Mouse (Mus musculus) mature B cell (primary cell): ENCODE data around the gene Nav2.

Experiments
- in situ Hi-C: fragments of 300-500 bp; cut with MboI; formaldehyde crosslinking; loops from 2 replicates; pipeline ENCODE4 v1.14.3; 2019

Nav2 gene

DNA sequence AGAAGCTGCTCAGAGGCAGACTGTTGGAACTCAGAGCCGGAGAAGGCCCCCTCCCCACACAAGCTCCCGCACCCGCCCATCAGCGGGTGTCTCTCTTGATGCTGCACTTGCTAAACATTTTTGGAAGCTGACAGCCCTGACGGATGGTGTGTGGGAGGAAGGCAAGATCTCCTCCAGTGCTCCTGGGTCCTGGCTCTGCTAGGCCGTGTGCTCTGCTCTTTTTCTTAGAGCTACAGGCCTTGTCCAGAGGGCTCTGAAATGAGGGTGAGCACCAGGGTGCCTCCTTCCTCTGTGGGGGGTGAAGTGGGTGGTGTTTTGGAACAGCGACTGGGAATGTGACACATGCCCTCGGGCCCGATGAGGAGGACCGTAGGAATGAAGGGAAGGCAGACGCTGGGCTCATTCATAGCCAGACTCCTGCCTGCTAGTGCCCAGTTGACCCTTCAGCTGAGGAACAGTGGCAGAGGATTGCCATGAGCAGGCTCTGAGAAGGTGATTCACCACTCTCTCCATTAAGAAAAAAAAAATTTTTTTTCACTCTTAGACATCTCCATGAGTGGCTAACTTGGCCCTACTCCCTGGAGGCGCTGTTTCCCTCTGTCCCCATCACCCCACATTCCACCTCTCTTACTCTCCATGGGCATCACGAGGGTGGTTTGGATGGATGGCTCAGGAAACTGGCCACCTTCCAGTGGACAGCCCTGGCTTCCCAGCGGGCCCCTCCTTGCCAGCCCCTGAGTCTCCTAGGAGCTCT lies 340.0 kb downstream of the Nav2 start:
- in situ Hi-C loops: no loop called here

DNA sequence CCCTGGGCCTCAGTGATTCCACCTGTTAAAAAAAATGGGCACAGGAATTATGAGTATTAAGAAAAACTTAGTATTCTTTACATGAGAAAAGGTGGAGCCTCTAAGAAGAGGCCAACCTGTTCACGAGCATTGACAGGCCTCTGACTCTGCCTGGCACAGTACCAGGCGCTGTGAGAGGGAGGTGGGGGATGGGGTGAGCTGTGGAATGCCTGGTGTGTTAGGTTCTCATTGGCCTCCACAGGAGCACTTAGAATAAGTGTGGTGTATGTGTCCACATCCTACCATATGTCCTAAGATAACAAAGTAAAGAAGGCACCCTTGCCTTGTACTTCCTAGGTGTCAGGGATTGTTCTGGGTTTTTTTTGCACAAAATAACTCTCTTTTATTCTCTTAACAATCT lies 340.9 kb downstream of the Nav2 start:
- in situ Hi-C loops: no loop called here

DNA sequence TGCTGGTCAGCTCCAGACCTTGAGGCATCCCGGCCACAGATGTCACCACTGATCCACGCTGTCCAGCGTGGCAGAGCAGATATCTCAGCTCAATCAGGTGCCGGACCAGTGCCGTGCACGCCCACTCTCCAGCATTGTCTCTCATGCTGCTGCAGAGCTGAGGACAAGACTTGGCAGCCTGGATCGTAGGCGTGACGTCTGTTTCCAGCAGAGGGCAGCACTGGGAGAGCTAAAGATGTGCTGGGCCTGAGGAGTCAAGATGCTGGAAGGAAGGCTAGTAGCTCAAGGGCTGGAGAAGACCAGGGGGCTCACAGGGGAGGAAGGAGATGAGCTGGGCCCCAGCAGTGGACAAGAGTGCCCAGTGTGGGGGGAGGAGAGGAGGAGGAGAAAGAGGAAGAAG lies 341.5 kb downstream of the Nav2 start:
- in situ Hi-C loops: loop anchor here (25.0 kb wide), 1 partner anchor 488 kb away; no protein-coding TSS in a partner anchor

DNA sequence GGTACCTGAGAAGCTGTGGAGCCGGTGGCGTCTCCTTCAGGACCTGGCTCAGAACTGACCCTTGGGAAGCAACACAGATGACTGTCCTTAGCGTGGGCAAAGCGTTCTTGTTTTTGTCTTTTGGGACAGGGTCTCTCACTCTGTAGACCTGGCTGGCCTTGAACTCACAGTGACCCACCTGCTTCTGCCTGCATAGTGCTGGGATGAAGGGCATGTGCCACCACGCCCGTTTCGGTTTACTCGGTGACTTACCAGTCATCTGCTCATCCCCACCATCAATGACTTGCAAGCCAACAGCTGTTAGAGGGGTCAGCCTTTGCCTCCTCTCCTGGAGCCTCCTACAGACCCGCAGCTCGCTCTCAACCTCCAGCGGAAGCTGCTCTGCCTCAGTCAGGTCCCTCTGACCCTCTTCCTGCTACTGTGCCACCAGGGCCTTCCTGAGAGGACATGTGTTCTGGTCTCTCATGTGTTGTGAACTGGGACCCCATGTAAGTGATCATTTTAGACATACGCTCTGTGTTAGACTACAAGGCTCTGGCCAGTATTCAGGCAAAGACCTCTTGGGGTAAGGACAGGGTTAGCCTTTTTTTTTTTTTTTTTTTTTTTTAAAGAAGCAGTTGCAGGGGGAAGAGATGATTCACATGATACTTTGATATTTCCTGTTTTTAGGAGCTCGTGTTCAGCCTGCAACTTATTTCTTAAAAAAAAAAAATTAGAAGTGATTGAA lies 342.2 kb downstream of the Nav2 start:
- in situ Hi-C loops: loop anchor here (25.0 kb wide), 1 partner anchor 488 kb away; no protein-coding TSS in a partner anchor

DNA sequence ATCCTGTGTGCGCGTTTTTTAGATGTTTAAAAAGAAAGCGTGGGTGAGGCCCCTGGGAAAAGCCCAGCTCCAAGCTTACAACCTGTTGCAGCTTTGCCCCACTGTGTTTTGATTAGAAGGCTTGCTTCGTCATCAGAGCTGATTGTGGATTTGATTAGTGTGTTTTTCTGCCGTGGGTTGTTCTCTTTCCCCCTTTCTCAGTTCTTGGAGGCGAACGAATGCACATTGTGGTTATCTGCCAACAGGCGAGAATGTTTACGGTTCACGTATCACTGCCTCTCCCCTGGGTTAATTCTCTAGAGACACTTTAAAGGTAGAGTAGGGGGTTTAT lies 342.8 kb downstream of the Nav2 start:
- in situ Hi-C loops: loop anchor here (25.0 kb wide), 1 partner anchor 489 kb away; no protein-coding TSS in a partner anchor

DNA sequence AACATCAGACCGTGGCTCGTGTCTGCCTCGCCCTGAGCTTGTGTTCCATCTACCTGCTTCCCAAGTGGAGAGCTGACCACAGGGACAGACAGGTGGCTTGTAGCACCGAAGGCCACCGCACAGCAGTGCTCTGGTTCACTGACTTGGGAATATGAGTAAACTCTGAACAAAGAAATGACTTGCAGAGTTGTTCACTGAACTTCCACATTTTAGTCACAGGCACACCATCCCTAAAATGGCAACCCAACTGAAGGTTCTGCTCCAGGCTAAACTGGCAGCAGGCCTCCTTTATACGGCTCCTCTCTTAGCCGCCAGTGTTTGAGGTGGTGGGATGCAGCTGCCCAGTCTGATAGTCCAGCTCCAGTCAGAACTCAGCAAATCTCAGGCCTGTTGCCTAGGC lies 343.9 kb downstream of the Nav2 start:
- in situ Hi-C loops: loop anchor here (25.0 kb wide), 1 partner anchor 490 kb away; no protein-coding TSS in a partner anchor

DNA sequence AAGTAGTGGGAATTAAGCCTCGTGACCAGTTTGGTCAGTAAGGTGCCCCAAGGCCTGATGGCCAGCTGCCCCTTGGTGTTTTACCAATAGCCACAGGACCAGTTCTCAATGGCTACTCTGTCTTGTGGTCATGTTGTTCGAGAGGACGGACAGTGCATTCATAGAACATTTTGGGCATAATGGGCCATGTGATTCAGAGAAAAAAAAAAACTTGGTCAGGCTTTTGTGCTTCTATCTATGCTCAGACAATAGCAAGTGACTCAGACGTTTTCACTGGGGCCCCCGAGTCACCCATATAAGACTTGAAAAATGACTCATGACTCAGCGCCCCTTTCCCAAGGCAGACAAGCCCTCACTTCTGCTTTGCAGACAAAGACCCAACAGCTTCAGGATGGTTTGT lies 344.4 kb downstream of the Nav2 start:
- in situ Hi-C loops: loop anchor here (25.0 kb wide), 1 partner anchor 491 kb away; no protein-coding TSS in a partner anchor

DNA sequence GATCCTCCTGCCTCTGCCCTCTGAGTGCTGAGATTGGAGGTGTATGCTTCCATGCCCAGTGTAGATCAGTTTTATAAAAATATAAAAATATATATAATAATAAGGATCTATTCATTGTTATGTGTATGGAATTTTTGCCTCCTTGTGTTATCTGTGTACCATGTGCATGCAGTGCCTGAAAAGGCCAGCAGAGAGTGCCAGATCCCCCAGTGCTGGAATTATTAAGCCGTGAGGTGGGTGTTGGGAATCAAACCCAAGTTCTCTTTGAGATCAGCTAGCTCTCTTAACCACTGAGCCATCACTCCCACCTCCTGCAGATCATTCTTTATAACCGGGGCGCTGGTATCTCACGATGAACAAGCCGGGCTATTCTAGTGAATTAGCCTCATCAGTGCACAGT lies 346.5 kb downstream of the Nav2 start:
- in situ Hi-C loops: loop anchor here (25.0 kb wide), 1 partner anchor 493 kb away; no protein-coding TSS in a partner anchor

DNA sequence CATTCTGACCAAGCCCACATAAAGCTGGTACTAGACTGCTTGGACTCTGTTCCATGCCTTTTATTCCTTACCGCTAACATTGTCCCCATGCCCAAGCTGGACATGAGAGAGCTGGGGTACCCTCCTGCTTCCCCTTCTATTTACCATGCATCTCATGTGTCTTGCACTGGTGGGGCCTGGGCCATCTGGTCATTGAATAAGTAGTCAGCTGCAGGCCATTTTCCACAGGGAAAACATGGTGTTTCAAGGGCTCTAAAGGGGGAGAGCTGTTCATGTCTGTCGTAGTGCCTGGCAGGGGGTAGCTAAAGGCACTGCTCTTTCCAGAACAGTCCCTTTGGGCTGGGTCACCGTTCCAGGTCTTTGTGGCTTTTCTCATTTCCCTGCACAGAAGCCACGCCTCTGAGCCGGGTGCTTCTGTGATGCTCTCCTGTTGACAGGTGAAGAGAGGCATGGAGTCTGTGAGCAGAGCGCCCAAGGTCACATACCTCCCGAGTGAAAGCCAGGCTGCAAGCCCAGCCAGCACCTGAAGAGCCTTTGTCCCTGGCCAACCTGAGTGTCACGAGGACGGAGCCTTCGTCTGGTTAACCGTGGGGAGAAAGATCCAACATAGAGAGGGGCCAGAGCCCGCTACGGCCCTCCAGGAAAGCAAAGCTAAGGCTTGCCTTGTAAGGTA lies 348.9 kb downstream of the Nav2 start:
- in situ Hi-C loops: loop anchor here (25.0 kb wide), 1 partner anchor 495 kb away; no protein-coding TSS in a partner anchor

DNA sequence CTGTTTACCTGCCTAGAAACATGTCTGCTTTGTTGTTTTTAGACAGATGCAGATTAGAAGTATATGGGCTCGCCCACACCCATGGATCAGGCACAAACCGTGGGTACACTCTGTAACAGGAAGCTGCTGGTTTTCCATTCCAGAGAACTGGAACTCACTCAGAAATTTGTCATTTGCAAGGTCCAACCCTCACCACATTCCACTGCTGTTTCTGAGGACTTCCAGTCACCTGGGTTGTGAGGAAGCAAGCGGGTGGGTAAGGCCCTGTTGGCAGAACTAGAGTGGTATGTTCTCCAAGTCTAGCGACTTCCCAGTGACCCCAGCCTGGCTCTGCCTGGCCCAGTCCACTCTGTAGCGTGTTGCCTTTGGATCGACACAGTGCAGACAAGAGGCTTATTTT lies 349.6 kb downstream of the Nav2 start:
- in situ Hi-C loops: loop anchor here (25.0 kb wide), 1 partner anchor 496 kb away; no protein-coding TSS in a partner anchor

DNA sequence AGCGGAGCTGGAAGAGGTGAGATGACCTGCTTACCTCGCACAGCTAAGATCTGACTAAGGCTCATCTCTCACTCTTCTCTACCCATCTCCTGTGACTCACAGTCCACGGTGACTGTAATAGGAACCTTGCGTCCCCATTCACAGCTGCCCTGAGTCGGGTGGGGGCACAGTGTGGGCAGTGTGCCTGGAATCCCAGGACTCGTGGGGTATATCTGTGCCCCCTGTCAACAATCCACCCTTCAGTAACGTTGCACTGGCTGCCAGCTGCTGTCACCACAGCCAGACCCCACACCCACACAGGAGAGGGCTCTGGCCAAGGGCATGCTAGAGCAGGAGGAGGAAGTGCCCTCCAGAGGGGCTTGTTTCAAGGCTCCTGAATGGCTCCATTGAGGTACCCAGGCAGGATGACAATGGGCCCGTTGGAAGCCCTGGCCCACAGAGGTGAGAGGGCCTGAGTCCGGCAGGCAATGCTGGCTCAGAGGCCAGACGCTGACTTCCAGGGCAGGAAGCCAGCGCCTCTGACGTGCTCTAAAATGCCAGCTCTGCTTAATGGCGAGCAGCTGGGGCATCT lies 353.5 kb downstream of the Nav2 start:
- in situ Hi-C loops: loop anchor here (25.0 kb wide), 1 partner anchor 500 kb away; no protein-coding TSS in a partner anchor

DNA sequence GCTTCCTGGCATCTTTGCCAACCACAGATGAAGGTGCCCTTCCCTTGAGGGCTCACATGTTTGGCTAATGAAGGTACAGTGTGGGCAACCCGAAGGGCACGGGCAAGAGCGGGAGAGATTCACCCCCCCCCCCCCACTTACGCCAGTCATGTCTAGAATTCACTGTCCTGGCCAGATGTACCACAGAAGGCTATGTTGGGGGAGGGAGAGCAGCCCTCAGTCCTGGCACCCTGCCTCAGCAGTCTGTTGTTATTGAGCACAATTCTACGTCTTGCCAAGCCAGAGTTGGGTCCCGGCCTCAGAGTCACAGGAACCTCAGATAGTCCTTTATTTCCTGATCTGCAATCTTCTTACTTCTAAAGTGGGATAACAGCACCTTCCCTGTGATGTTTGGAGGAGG lies 357.9 kb downstream of the Nav2 start:
- in situ Hi-C loops: loop anchor here (25.0 kb wide), 1 partner anchor 504 kb away; no protein-coding TSS in a partner anchor

DNA sequence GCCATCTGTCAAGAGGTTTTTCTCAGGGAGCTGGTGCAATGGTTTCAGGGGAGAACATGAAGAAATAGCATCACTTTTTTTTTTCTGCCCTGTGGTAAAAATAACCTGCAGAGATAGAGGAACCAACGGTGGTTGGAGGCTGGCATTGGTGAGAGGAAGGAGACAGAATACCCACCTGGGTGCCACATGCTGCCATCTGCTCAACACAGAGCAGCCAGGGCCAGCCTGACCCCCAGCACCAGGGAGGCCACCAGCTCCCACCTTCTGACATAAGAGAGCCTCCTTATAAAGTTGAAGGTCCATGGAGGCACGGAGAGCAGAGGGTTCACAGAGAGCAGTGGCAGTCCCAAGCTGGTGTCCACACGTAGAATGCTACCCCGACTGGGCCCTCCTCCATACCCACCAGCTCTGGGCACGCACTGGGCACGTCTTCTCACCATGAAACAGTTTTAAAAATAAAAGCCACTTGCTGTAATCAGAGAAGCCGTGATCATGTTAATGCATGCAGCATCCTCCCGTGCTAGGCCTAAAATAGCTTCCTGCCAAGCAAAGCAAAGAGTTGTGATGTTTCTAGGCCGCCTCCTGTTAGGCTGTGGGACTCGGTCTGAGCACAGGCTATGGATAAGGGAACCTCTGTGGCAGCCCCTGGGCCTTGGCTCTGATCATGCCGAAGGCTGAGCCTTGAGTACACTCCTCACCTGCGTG lies 359.3 kb downstream of the Nav2 start:
- in situ Hi-C loops: loop anchor here (25.0 kb wide), 1 partner anchor 505 kb away; no protein-coding TSS in a partner anchor

DNA sequence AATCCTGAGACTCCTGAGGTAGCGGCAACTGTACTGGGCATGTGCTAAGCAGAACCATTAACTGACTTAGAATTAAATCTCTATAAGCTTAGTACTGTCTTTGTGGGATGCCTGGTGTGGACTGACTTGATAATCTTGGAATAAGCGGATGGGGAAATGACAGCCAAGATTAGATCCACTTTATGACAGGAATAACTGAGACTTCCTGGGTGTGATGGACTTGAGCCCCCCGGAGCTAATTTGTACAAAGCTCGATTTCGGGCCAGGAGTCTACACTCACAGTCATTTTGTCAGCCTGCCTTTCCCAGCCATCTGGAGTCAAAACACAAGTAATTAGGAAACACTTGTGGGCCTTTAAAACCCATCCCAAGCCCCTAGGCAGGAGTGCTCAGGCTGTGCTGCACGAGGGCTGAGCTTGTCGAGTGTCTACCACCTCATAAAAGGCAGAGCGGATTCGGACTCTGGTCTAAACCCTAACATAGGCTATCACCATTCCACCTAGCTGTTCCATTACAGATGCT lies 359.9 kb downstream of the Nav2 start:
- in situ Hi-C loops: loop anchor here (25.0 kb wide), 1 partner anchor 506 kb away; no protein-coding TSS in a partner anchor

DNA sequence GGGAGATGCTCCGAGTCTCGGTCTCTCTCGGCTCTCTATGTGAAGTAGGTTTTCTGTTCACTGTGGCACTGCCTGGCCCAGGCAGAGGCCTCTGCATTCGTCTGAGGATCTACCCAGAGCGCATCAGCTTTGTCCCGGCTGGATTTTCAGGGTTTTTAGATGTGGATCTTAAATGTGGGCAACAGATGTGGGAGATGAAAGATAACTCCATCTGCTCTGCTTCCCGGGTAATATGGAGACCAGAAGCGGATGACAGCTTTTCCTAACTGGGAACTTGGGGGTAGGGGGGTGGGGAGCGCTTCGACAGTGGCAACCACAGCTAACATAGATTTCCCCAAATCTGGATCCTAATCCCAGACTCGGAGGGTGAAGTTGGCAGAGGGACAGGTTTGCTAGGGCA lies 362.3 kb downstream of the Nav2 start:
- in situ Hi-C loops: loop anchor here (25.0 kb wide), 1 partner anchor 509 kb away; no protein-coding TSS in a partner anchor

DNA sequence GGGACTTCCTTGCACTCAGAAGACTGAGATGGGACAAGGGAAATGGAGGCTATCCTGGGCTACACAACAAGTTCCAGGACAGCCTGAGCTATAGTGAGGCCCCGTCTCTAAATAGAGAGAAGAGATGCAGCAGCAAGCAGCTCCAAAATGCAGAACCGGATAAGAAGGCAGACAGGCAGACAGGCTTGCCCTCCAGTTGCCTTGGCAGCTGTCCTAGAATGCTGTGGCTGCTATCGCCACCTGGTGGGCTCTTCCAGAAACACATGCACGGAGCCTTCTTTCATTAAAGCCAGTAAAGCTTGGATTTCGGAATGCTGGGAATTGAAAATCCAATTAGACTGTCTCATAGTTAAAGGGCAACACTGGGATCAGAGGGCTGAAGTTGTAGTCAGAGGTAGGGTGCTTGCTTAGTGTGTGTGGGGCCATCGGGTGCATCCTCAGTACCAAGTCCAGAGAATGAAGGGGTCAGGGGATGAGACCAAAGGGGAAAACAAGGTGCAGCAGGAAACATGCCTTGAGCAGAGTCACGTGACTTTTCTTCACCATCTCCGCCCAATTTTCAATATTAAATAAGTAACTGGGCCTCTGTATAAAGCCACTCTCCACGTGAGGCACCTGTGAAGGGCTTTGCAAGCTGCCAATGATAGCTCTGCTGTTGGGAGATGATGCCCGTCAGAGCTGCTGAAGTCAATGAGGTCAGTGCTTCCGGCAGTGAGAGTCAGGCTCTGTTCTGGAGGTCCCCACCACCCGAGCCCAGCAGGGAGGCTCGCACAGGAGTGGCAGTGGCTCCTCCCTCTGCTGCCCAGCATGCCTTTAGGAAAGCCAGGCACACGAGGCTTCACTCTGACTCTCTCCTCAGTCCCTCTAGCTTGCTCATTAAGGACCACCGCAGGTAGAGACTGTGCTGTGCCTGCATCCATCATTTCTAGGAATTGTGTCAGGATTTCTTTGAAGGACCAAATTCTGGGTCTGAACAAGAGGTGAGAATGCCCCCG lies 364.2 kb downstream of the Nav2 start:
- in situ Hi-C loops: loop anchor here (25.0 kb wide), 1 partner anchor 510 kb away; no protein-coding TSS in a partner anchor

DNA sequence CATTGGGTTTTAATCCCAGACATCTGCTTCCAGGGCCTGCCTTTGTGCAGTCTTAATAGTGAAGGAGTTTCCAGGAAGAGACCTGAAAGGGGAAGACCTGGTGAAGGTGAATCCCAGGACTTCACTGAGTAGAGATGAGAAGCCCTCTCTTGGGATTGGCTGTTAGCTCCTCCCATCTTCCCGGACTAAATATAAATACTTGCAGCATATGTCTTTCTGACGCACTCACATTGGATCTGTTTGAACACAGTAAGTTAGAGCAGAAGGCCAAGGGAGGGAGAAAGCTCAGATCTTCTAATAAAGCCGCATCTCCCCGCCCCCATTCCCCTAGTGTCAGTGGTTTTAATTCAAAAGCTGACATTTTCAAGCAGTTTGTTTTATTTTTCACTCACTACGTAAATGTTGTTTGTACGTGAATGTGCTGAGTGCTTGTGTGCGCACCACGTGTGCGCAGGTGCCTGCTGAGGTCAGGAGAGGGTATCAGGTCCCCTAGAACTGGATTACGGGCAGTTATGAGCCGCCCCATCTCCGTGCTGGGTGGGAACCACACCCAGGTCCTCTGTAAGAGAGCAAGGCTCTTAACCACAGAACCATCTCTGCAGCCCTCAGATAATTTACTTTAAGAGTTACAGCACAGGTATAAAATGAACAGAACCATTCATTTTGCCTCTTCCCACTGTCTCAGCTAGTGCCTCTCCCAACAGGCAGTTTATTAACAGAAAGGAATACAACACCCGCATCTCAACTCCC lies 365.6 kb downstream of the Nav2 start:
- in situ Hi-C loops: loop anchor here (25.0 kb wide), 1 partner anchor 512 kb away; no protein-coding TSS in a partner anchor

DNA sequence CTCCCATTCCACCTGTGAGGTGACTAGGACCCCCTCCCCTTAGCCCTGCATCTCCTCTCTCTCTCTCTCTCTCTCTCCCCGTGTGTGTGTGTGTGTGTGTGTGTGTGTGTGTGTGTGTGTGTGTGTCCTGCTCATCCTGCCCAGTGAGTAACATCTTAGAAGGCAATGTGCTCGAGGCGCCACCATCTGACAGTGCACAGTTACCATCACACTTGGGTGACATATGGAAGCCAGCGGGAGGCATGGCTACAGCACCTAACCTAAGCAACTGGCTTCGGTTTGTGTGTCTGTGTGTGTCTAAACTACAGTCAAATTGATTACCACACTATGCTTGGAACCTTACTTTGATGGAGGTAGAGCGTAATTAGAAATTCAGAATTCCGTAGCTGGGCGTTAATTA lies 366.2 kb downstream of the Nav2 start:
- in situ Hi-C loops: loop anchor here (25.0 kb wide), 1 partner anchor 512 kb away; no protein-coding TSS in a partner anchor

DNA sequence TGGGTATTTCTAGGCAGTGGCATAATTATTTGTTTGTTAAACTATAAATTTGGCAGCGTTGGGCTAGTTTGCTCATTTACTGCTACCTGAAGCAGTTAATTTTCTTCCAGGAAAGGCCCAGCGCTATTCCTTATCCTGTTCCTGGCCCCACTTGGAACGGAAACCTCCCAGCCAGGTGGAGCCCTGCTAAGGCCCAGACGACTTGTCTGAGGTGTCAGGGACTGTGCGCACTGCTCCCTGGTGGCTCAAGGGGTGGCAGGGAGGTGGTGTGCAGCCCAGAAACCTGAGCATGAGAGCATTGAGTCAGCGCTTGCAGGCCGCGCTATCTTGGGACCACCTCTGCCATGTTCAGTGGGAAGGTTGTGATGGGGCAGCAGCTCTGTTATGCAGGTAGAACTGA lies 367.6 kb downstream of the Nav2 start:
- in situ Hi-C loops: no loop called here
